ENCODE assay signal across 8 mouse cellular contexts in the genomic region with DNA sequence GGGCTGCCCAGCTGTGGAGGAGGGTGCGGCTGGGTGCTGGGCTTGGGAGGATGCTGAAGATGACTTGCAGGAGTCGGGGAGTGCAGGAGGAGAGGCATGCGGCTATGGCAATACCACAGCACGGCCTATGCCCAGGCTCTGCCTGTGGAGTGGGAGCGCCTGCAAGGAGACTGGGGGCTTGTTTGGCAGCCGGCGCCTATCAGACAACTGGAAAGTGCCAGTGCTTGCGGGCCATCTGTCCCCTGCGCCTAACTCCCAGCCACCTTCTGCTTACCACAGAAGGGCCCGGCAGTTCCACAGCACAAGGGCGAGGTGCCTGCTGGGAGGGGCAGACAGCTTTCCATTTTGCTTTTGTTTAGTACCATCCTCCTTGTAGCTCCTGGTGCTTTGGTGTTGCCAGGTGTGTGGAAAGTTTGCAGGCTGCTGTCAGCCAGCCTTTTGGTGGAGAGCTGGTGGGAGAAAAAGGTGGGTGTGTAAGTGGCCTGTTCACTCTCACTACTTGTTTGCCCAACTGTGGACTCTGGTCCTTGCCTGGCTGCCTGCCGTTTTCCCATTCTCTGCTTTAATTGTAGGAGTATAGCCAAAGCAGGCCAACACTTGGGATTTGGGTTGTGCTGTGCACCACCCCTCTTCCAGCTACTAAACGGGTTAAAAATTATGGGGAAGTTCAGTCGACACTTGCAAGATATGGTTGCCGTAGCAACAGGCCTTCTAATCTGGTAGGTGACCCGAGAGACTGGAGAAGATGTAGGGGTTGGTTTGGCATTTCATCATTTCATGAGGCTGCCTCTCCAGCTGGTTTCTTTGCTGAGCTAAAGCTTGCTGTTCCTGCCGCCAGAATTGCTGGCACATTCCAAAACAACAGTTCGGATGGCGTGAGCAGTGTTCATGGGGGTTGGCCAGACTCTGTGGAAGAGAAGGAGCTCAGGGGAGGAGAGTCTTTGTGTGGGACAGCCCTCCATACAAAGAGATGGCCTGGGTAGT. TPM values are rescaled to one million over a fixed set of nuclear protein-coding genes. Genes with fewer than 3 reads are reported as not detected.
DNase-seq lines count a peak whose midpoint lies in the region; ATAC-seq lines count a peak whose summit lies in the region.

No protein-coding gene starts in this region.

- peaks cover 81% of the 10 kb centered on the region for H3K4me1 ChIP-seq in liver, embryonic 15.5 days (replicated peaks)

- peak; percentile 37 for ATAC-seq in liver, embryonic 15.5 days (ENCODE audit: insufficient read depth)
- no peak for ATAC-seq in inflammation-experienced regulatory T-cells, adult 6 months

- no peak overlapping the region for H3K9ac ChIP-seq in liver, embryonic 15.5 days

- DNase-seq in gastrocnemius, postnatal 25 days, result peak; percentile 40
- no peak for DNase-seq in gastrocnemius, adult 18-20 months (ENCODE audit: low spot score)
- peak; percentile 60 for DNase-seq in cerebellum, adult 11 months
- DNase-seq in frontal cortex, postnatal 14 days (ENCODE audit: low spot score in 2 of 2), result peak; percentile 39 to 46
- DNase-seq in layer of hippocampus, adult 11-12 months (ENCODE audit: low spot score), result peak; percentile 72
- peak; percentile 56 for DNase-seq in retina, embryonic 14.5 days (ENCODE audit: low spot score)

- H3K27me3 ChIP-seq in liver, embryonic 15.5 days, result no peaks in the 10 kb centered on the region

- WGBS in liver, embryonic 15.5 days (ENCODE audit: insufficient replicate concordance), result 38% methylated on average over 19 of the region's 19 CpGs

- peaks cover 18% of the 10 kb centered on the region; the same call in 1 of the 2 replicates for H3K36me3 ChIP-seq in liver, embryonic 15.5 days (replicated peaks)

- H3K27ac ChIP-seq in liver, embryonic 15.5 days (replicated peaks), result peak overlapping the region; percentile 52

- no peaks in the 10 kb centered on the region for H3K9me3 ChIP-seq in liver, embryonic 15.5 days (replicated peaks)

- peak overlapping the region; percentile 18; the same call in 1 of the 2 replicates for H3K4me2 ChIP-seq in liver, embryonic 15.5 days

- no peak overlapping the region for H3K4me3 ChIP-seq in liver, embryonic 15.5 days (replicated peaks)

RNA-seq across cellular contexts. Expression of a gene that starts 45.5 kb away (rescaled TPM):
- 10 to 100 TPM; 18.7 to 19.5 TPM for total RNA-seq in gastrocnemius, postnatal 25 days (2021)
- 10 to 100 TPM; 20.5 to 25.5 TPM for total RNA-seq in gastrocnemius, adult 18-20 months (2021)
- 45.7 and 50.5 TPM in 2 replicates for polyA plus RNA-seq in liver, embryonic 15.5 days (2015; fragmentation: Nextera tagmentation; extraction: Ambion mirVana)
- polyA plus RNA-seq in inflammation-experienced regulatory T-cells, adult 6 months (2017; shearing (Covaris generic)), result 10 to 100 TPM; 36.1 to 45.6 (median 43.4) TPM
